Mouse (Mus musculus) E14TG2a.4 (cell line): Measurements from ENCODE around the gene Atp2b2.
A peak's percentile ranks its signal among the peaks of the same experiment; 100 is the strongest.

Source experiments
- H3K27me3 ChIP-seq: 2 replicates; pipeline ENCODE4 v1.6.1; 2014; ENCODE audit warnings: low read length, control low read depth; ENCODE audit not compliant: insufficient read depth
- H3K36me3 ChIP-seq: 2 replicates; pipeline ENCODE4 v1.6.1; 2014; ENCODE audit warnings: low read length, control low read depth; ENCODE audit not compliant: insufficient read depth
- H3K4me1 ChIP-seq: replicated peaks from 2 replicates; pipeline ENCODE4 v1.6.1; 2014; ENCODE audit warnings: low read depth, low read length, control low read depth
- H3K4me3 ChIP-seq: replicated peaks from 2 replicates; pipeline ENCODE4 v1.5.1; 2014; ENCODE audit warnings: mild to moderate bottlenecking, low read length
- H3K9me3 ChIP-seq: 2 replicates; pipeline ENCODE4 v1.6.1; 2014; ENCODE audit warnings: low read length, control low read depth
- CTCF ChIP-seq: conservative IDR thresholded peaks from 2 replicates; pipeline ENCODE4 v1.5.1; 2014; ENCODE audit warnings: low read length
- NANOG ChIP-seq: IDR thresholded peaks from 2 replicates; pipeline ENCODE4 v1.6.1; 2014; ENCODE audit warnings: borderline replicate concordance, low read length, mixed read lengths
- POU5F1 ChIP-seq: IDR thresholded peaks from 2 replicates; pipeline ENCODE4 v1.6.1; 2014; ENCODE audit warnings: low read length, borderline replicate concordance

Atp2b2 gene

GRCm38 (mm10) chr6:113695766-113696355, 346.6 kb downstream of the Atp2b2 start:
- Histone ChIP-seq H3K27me3 (no peaks in the 10 kb centered on the region), H3K4me3 (peak overlapping the region; percentile 95), H3K9me3 (no peaks in the 10 kb centered on the region), H3K4me1 (peaks cover 64% of the 10 kb centered on the region), H3K36me3 (peaks cover 65% of the 10 kb centered on the region)
- no peak for TF ChIP-seq POU5F1
- no peak for TF ChIP-seq CTCF
- no peak for TF ChIP-seq NANOG

GRCm38 (mm10) chr6:113695203-113695602, 347.2 kb downstream of the Atp2b2 start:
- H3K9me3 ChIP-seq, result no peaks in the 10 kb centered on the region
- H3K4me3 ChIP-seq, result 0 out of 2 replicates have a peak overlapping the region, but pooled peaks have one; percentile 95
- H3K4me1 ChIP-seq, result peaks cover 64% of the 10 kb centered on the region
- H3K27me3 ChIP-seq, result no peaks in the 10 kb centered on the region
- H3K36me3 ChIP-seq, result peaks cover 61% of the 10 kb centered on the region
- TF ChIP-seq POU5F1 (no peak), CTCF (no peak), NANOG (no peak)
